Mouse (Mus musculus): ENCODE measurements around the gene Grk4.
A peak's percentile ranks its signal among the peaks of the same experiment; 100 is the strongest.
"Not testable (repeated sequence)": the region's sequence is repeated elsewhere in the genome, so short reads cannot be mapped to it uniquely, and the experiment has no call there.

Grk4 gene

DNA sequence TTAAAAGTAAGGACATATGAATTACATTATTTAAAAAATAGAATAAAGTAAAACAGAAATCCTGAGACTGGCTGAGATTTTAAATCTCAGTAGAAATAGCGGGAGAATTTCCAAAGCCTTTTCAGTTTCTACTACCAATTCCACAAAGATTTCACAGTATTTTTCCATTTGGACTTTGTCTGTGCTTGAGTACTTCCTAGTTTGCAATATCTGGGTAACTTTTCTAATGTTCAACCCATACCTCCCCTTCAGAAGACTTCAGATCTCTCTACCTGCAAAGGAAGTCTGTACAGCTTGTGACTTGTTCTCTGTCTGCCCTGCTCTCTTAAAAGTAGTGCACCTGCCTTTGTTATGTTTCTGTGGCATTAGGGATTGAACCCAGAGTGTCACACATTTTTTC, 48.3 kb downstream of the Grk4 start:
- no peak for DNase-seq (ENCODE audit: low spot score in 2 of 2)

DNA sequence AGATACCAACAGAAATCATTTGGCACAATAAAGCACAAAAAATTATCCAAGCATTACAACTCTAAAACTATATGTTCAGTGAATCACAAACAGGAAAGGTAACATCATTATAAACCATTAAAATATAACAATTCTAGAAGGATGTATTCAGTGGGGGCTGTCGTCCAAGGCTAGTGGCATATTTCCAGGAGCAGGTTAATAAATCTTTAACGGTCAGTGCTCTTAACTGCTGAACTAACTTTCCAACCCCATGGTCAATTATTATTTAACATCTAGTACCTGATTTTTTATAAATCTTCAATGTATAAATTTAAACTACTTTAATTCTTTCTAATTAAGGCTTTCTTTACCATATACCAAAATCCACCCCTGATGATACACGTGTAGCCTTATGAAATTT, 54.2 kb downstream of the Grk4 start:
- not testable (repeated sequence) for DNase-seq (ENCODE audit: low spot score in 2 of 2)

DNA sequence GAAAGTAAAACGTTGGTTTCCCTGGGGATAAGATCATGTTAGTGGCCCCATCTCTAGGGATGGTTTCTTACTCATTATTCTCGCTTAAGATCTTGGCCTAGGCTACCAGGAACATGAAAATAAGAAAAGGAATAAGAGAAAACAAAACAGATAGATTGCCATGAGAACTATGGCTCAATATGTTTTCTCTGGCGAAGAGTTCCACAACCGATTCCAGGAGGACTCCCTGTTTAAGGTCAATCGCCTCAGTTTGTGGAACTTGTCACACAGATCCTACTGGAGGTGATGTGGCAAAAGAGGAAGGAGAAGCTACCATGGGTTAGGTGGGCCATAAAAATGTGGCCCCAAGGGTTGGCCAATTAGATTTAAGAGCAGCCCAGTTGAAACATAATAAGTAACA, 54.6 kb downstream of the Grk4 start:
- no peak for DNase-seq (ENCODE audit: low spot score in 2 of 2)

DNA sequence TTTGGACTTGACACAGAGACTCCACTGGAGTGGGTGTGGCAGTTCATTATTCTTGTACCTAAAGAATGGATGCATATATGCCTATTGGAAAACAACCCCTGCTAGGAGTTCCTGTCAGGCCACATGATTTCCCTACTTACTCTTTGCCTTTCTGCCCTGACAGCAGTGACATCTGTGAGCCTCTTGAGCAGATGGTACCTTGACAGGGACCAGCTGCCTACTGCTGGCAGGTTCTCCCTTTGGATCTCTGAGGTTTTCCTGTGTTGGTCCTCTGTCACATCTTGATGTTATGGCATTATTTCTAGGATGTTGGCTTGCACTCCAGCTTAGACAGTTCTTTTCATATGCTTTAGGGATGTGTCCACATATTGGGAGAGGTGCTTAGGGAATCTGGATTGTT, 69.0 kb downstream of the Grk4 start:
- no peak for DNase-seq (ENCODE audit: low spot score in 2 of 2)

DNA sequence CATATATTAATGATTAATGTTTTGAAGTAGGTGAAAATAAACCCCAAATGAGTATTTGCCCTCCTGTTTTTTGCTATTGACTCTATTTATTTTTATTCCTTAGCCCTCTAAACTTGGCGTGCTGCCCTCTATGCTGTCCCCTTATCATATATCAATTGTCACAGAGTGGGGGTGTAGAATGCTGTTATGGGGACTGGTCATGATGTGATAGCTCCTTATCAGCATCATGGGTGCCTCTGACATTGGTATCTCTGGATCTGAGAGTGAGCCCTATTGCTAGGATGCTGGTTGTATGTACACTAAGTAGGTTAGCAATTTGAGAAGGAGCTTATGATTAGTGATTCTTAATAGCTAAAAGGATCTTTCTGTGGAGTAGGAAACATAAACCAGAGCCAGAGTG, 70.1 kb downstream of the Grk4 start:
- no peak for DNase-seq (ENCODE audit: low spot score in 2 of 2)

DNA sequence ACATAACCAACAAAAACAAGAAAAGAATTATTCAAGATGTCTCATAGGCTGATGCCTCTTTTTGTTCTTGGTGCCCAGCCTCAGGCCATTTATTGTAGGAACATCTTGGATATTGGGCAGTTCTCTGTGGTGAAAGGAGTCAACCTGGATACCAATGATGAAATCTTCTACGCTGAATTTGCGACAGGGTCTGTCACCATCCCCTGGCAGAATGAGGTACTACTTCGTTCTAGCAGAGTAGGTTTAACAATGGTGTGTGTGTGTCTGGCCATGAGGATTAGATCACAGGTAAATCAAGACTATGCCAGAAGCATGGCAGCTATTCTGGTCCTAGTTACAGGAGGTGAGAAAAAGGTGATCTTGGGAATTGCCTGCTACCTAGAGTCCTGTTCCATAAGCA, 91.3 kb downstream of the Grk4 start:
- no peak for DNase-seq (ENCODE audit: low spot score in 2 of 2)

DNA sequence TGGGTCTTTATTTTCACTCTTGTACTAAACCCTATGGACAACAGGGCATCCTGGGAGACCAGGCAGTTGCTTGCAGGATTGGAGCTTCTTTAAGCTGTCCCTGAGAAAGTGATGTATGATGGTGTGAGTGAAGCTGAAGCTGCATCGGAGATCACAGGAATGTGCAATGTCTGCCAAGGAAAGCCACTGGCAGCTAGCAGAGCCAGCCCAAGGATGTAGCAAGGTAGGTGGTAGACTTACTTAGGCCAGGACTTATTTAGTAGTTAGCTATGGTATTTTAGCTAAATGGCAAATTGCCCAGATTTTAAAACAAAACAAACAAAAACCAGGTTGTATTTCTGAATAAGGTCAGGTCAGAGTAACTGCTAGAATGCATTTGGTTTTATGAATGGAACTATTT, 98.6 kb downstream of the Grk4 start:
- no peak for DNase-seq (ENCODE audit: low spot score in 2 of 2)

DNA sequence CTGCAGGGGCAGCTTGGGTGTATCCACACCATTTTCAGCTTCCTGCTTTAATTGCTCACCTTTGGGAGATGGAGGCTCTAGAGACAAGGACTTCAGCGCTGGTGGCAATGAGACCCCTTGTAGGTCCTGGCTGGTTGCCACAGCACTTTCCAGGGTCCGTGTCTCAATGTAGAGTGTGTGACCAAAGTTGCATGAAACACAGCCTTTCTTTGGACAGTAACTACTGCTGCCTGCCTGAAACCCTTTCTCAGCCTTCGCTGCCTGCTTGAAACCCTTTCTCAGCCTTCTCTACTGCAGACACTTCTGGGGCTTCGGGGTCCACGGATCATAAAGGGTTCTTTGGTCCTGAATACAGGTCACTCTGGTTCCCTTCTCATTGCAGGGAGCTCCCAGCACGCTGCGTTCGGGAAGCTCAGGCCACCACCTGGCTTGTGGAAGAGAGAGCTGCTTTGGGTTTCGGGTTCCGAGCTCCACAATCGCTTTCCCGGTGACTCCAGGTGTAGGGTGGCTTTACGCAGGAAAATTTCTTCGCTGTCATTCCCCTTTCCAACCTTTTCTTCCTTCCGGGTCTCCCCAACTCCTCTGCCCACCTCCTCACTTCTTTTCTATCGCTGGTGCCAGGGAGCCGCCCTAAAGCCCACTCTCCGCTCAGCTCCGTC, 100.8 kb downstream of the Grk4 start:
- DNase-seq (ENCODE audit: low spot score in 2 of 2): peak in 1 of 2 experiments; percentile 8

DNA sequence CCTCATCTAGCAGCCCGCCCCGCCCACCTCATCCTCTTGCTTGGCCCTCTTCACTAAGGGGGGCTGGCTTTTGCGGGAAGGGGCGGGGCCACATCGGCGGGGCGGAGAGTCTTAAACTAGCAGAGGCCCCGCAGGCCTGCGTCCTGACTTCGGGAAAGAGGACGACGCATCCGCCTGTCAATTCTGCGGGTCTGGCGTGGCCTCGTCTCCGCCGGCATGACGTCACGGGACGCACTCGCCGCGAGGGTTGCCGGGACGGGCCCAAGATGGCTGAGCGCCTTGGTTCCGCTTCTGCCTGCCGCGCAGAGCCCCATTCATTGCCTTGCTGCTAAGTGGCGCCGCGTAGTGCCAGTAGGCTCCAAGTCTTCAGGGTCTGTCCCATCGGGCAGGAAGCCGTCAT, 101.3 kb downstream of the Grk4 start, which contains the start of gene Htt:
Htt (plus strand) TSS at position 232 of the 400 bp plus-strand sequence.
- DNase-seq (ENCODE audit: low spot score in 2 of 2): peak; percentile 95 to 96

DNA sequence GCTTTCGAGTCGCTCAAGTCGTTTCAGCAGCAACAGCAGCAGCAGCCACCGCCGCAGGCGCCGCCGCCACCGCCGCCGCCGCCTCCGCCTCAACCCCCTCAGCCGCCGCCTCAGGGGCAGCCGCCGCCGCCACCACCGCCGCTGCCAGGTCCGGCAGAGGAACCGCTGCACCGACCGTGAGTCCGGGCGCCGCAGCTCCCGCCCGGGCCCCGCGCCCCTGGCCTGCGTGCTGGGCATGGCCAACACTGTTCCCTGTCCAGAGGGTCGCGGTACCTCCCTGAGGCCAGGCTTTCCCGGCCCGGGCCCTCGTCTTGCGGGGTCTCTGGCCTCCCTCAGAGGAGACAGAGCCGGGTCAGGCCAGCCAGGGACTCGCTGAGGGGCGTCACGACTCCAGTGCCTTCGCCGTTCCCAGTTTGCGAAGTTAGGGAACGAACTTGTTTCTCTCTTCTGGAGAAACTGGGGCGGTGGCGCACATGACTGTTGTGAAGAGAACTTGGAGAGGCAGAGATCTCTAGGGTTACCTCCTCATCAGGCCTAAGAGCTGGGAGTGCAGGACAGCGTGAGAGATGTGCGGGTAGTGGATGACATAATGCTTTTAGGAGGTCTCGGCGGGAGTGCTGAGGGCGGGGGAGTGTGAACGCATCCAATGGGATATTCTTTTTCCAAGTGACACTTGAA, 101.9 kb downstream of the Grk4 start:
- DNase-seq (ENCODE audit: low spot score in 2 of 2): peak; percentile 20 to 27

DNA sequence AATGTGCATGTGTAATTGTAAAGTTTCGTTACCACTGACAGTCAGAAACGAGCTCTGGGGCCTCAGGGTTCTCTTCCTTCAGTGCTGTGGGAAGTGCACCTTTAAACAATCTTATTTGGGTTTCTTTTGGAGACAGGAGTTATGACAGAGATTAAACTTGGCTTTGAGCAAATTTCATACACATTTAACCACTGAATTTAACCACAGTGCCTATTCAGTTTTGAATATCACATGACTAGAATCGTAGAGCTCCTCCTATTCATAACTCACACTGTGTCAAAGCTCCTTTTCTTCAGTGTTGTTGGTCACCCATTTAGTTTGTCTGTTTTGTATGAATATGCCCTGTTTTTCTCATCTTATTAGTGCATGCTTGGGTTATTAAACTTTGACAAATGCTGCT, 111.6 kb downstream of the Grk4 start:
- DNase-seq (ENCODE audit: low spot score in 2 of 2): no peak

DNA sequence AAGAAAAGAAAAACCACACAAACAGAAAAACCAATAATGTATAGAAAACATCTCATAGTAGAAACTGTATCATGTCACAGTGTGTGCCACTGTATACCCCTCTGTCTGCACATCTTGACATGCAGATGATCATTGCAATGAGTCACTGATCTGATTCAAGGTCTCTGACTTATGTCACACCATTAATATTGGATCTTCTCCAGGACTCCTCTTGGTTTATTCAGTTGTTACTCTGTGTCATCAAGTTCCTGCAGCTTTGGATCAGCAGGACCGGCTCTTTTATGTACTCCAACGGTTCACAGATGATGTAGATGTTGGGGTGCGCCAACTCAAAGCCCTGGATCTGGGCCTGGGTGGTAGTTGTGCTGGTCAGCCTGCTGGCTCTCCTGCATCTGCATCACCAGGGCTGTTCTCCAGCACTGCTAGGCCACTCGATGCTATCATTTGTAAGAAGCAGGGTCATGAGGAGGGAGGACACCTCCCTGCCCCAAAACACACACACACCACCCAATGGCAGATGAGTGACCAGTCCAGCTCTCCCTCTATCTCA, 112.6 kb downstream of the Grk4 start:
- DNase-seq (ENCODE audit: low spot score in 2 of 2): no peak

DNA sequence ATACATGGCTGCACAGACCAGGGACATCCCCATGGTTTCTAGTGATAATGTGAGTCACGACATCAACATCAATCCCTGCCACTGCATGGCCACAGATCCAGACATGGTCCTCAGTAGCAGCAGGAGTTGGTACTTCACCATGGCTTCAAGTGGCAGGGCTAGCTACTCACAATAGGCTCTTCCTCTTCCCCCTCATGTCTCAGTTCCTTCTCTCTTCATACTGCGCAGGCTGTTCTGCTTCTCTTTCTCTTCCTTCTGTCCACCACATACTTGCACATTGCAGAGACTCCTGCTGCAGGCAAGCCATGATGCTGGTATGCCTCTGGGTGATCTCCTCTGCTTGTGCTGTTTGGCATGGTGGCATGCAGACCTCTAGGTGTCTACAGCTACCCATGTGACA, 113.2 kb downstream of the Grk4 start:
- no peak for DNase-seq (ENCODE audit: low spot score in 2 of 2)

DNA sequence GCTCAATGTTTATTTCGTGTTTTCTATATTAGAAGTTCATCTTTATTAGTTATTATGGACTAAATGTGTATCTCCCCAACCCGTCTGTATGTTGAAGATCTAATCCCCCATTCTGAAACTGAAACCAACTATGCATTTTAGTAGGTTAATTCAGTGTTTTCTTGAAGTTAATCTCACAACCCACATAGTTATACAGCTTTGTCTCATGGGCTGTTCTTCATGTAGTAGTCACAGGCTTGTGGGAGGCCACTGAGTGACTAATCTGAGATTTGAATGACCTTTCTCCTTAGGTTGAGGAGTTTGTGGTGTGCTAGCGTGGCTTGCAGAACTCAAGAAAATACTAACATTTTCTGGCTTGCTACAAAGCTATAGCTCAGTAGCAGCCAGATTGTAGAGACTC, 124.8 kb downstream of the Grk4 start:
- no peak for DNase-seq (ENCODE audit: low spot score in 2 of 2)

DNA sequence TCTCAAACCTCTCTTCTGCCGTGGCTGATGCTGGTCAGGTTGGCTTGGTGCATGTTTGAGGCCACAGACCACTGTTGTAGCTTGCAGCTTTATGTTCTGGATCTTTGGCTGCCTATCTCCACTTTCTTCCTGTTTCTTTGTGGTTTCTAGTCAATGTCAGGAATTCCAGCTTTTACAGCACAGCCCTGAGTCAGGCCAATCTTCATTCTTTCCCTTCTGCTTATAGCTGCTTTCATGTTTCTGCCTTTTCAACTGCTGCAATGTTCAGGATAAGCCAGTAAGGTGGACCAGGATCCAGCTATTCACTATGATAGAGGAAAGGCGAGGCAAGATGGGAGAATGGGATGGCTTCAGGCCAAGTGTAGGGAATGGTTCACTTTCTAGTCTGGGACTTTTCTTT, 131.0 kb downstream of the Grk4 start:
- DNase-seq (ENCODE audit: low spot score in 2 of 2): no peak

DNA sequence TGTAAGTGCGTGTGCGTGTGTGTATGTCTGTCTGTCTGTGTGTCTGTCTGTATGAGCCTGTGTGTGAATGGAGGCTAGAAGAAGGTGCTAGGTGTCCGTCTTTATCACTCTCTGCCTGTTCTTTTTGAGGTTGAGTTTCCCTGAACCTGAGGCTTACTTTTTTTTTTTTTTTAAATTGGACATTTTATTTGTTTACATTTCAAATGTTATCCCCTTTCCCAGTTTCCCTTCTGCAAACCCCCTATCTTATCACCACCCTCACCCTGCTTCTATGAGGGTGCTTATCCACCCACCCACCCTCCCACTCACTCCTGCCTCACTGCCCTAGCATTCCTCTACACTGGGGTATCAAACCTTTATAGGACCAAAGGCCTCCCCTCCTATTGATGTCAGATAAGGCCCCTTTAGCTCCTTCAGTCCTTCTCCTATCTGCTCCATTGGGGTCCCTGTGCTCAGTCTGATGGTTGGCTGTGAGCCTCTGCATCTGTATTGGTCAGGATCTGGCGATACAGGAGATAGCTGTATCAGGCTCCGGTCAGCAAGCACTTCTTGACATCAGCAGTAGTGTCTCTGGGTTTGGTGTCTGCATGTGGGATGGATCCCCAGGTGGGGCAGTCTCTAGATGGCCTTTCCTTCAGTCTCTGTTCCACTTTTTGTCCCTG, 140.2 kb downstream of the Grk4 start:
- DNase-seq (ENCODE audit: low spot score in 2 of 2): no peak

Data from frontal cortex, postnatal 25 days (tissue).